Mouse (Mus musculus) forebrain, embryonic 14.5 days (tissue): ENCODE measurements at regions not wholly inside any gene's neighbourhood (a gene's known extent, or its start where the extent isn't known, plus 50 kb on each side); places are given as distances from the start of the nearest gene placed in this dataset.

Source experiments
- ATAC-seq: fragments of 200-750 bp; cut with Nextera tagmentation; 2 replicates; pipeline ENCODE4 v1.8.0; 2017; ENCODE audit warnings: mild to moderate bottlenecking, moderate library complexity
- DNase-seq: peaks from one replicate; pipeline ENCODE4 v3.0.0-alpha.2; 2015; ENCODE audit warnings: low spot score
- H3K27ac ChIP-seq: fragments of 300-500 bp; sonication (generic); 2 replicates; pipeline ENCODE4 v1.5.1; 2014; ENCODE audit warnings: low read depth, mild to moderate bottlenecking, control low read depth, low read length, moderate library complexity
- H3K27me3 ChIP-seq: fragments of 300-500 bp; sonication (generic); replicated peaks from 2 replicates; pipeline ENCODE4 v1.6.1; 2014; ENCODE audit warnings: low read length, control low read depth, mixed read lengths; ENCODE audit not compliant: control insufficient read depth, insufficient read depth
- H3K36me3 ChIP-seq: fragments of 300-500 bp; sonication (generic); 2 replicates; pipeline ENCODE4 v1.6.1; 2014; ENCODE audit warnings: low read length, control low read depth; ENCODE audit not compliant: control insufficient read depth, insufficient read depth
- H3K4me1 ChIP-seq: fragments of 300-500 bp; sonication (generic); 2 replicates; pipeline ENCODE4 v1.6.1; 2014; ENCODE audit warnings: antibody characterized with exemption, low read length, control low read depth; ENCODE audit not compliant: control insufficient read depth, insufficient read depth
- H3K4me2 ChIP-seq: fragments of 300-500 bp; sonication (generic); 2 replicates; pipeline ENCODE4 v1.6.1; 2014; ENCODE audit warnings: mild to moderate bottlenecking, control low read depth, low read length
- H3K4me3 ChIP-seq: fragments of 300-500 bp; sonication (generic); 2 replicates; pipeline ENCODE4 v1.5.1; 2014; ENCODE audit warnings: low read depth, low read length, control low read depth
- H3K9ac ChIP-seq: fragments of 300-500 bp; sonication (generic); 2 replicates; pipeline ENCODE4 v1.6.1; 2014; ENCODE audit warnings: mild to moderate bottlenecking, low read length, control low read depth, moderate library complexity
- H3K9me3 ChIP-seq: fragments of 300-500 bp; sonication (generic); replicated peaks from 2 replicates; pipeline ENCODE4 v1.6.1; 2016; ENCODE audit warnings: low read length, control low read depth, mixed read lengths; ENCODE audit not compliant: control insufficient read depth
- WGBS: fragments of 180-500 bp; shearing (Covaris S2); extraction: QIAGEN DNeasy Blood & Tissue Kit; methylation state at CpG from one replicate; pipeline ENCODE4 v1.1.7; 2014; 5-methylcytosine and 5-hydroxymethylcytosine counted together

GRCm38 (mm10) chr17:61520087-61520486, 1361.0 kb downstream of the Efna5 start:
- Histone ChIP-seq H3K27ac (no peak overlapping the region), H3K9me3 (no peaks in the 10 kb centered on the region), H3K4me2 (no peak overlapping the region), H3K9ac (no peak overlapping the region), H3K4me3 (no peak overlapping the region), H3K4me1 (no peaks in the 10 kb centered on the region), H3K36me3 (no peaks in the 10 kb centered on the region), H3K27me3 (no peaks in the 10 kb centered on the region)
- no peak for DNase-seq
- ATAC-seq: no peak

GRCm38 (mm10) chr17:61515059-61515458, 1366.1 kb downstream of the Efna5 start:
- no peak overlapping the region for H3K4me3 ChIP-seq
- H3K27me3 ChIP-seq: no peaks in the 10 kb centered on the region
- ATAC-seq (no peak), DNase-seq (no peak)
- H3K9ac ChIP-seq: no peak overlapping the region
- no peak overlapping the region for H3K27ac ChIP-seq
- WGBS: 93% methylated on average over 1 of the region's 1 CpGs
- H3K9me3 ChIP-seq: no peaks in the 10 kb centered on the region
- H3K4me2 ChIP-seq: no peak overlapping the region
- no peaks in the 10 kb centered on the region for H3K36me3 ChIP-seq
- H3K4me1 ChIP-seq: no peaks in the 10 kb centered on the region

GRCm38 (mm10) chr17:61513433-61513832, 1367.7 kb downstream of the Efna5 start:
- ATAC-seq (peak; percentile 98), DNase-seq (peak; percentile 77)
- H3K36me3 ChIP-seq: no peaks in the 10 kb centered on the region

GRCm38 (mm10) chr17:61495261-61495660, 1385.9 kb downstream of the Efna5 start:
- no peaks in the 10 kb centered on the region for H3K9me3 ChIP-seq
- no peak overlapping the region for H3K27ac ChIP-seq
- H3K4me1 ChIP-seq: no peaks in the 10 kb centered on the region
- WGBS: 86% methylated on average over 3 of the region's 3 CpGs
- DNase-seq: no peak
- H3K4me3 ChIP-seq: no peak overlapping the region
- H3K4me2 ChIP-seq: no peak overlapping the region
- ATAC-seq: no peak
- no peaks in the 10 kb centered on the region for H3K36me3 ChIP-seq
- H3K9ac ChIP-seq: no peak overlapping the region
- no peaks in the 10 kb centered on the region for H3K27me3 ChIP-seq

More at GRCm38 (mm10) chr17:61513433-61513832, 1367.7 kb downstream of the Efna5 start:
- Histone ChIP-seq H3K9me3 (no peaks in the 10 kb centered on the region), H3K27me3 (no peaks in the 10 kb centered on the region), H3K9ac (no peak overlapping the region), H3K4me2 (no peak overlapping the region), H3K4me3 (no peak overlapping the region), H3K4me1 (no peaks in the 10 kb centered on the region), H3K27ac (no peak overlapping the region)
- 48% methylated on average over 4 of the region's 4 CpGs for WGBS

- peaks cover 14% of the 10 kb centered on the region for H3K9me3 ChIP-seq
- no peaks in the 10 kb centered on the region for H3K36me3 ChIP-seq
- no peak overlapping the region for H3K4me3 ChIP-seq
- H3K9ac ChIP-seq: no peak overlapping the region
- 89% methylated on average over 5 of the region's 5 CpGs for WGBS
- no peak overlapping the region for H3K4me2 ChIP-seq
- H3K27me3 ChIP-seq: no peaks in the 10 kb centered on the region
- no peak for DNase-seq
- ATAC-seq: no peak
- no peaks in the 10 kb centered on the region for H3K4me1 ChIP-seq
- no peak overlapping the region for H3K27ac ChIP-seq
Observed at GRCm38 (mm10) chr17:61477457-61477856, 1403.7 kb downstream of the Efna5 start.

- H3K27ac ChIP-seq: no peak overlapping the region
- no peak overlapping the region for H3K4me2 ChIP-seq
- H3K36me3 ChIP-seq: no peaks in the 10 kb centered on the region
- H3K9me3 ChIP-seq: no peaks in the 10 kb centered on the region; the same call in 1 of the 2 replicates
- ATAC-seq (no peak), DNase-seq (no peak)
- H3K4me1 ChIP-seq: no peaks in the 10 kb centered on the region
- 97% methylated on average over 11 of the region's 11 CpGs for WGBS
- no peaks in the 10 kb centered on the region for H3K27me3 ChIP-seq
- H3K9ac ChIP-seq: no peak overlapping the region
- H3K4me3 ChIP-seq: no peak overlapping the region
Observed at GRCm38 (mm10) chr17:61474405-61474804, 1406.7 kb downstream of the Efna5 start.

GRCm38 (mm10) chr17:61452943-61453342, 1428.2 kb downstream of the Efna5 start:
- no peaks in the 10 kb centered on the region for H3K9me3 ChIP-seq
- H3K9ac ChIP-seq: no peak overlapping the region
- H3K4me1 ChIP-seq: no peaks in the 10 kb centered on the region
- H3K4me3 ChIP-seq: no peak overlapping the region
- no peak overlapping the region for H3K27ac ChIP-seq
- DNase-seq: no peak
- H3K36me3 ChIP-seq: no peaks in the 10 kb centered on the region
- H3K4me2 ChIP-seq: no peak overlapping the region
- 81% methylated on average over 2 of the region's 2 CpGs for WGBS
- H3K27me3 ChIP-seq: no peaks in the 10 kb centered on the region
- ATAC-seq: no peak

GRCm38 (mm10) chr17:61426846-61427245, 1454.3 kb downstream of the Efna5 start:
- Histone ChIP-seq H3K9me3 (no peaks in the 10 kb centered on the region), H3K9ac (no peak overlapping the region), H3K27me3 (no peaks in the 10 kb centered on the region), H3K4me1 (no peaks in the 10 kb centered on the region), H3K4me2 (no peak overlapping the region), H3K27ac (no peak overlapping the region), H3K36me3 (no peaks in the 10 kb centered on the region), H3K4me3 (no peak overlapping the region)
- ATAC-seq (no peak), DNase-seq (no peak)
- WGBS: 87% methylated on average over 8 of the region's 8 CpGs
